Mouse (Mus musculus): Measurements from ENCODE around the gene Scrt2.
"Not testable (repeated sequence)": the region's sequence is repeated elsewhere in the genome, so short reads cannot be mapped to it uniquely, and the experiment has no call there.

Scrt2 gene

DNA sequence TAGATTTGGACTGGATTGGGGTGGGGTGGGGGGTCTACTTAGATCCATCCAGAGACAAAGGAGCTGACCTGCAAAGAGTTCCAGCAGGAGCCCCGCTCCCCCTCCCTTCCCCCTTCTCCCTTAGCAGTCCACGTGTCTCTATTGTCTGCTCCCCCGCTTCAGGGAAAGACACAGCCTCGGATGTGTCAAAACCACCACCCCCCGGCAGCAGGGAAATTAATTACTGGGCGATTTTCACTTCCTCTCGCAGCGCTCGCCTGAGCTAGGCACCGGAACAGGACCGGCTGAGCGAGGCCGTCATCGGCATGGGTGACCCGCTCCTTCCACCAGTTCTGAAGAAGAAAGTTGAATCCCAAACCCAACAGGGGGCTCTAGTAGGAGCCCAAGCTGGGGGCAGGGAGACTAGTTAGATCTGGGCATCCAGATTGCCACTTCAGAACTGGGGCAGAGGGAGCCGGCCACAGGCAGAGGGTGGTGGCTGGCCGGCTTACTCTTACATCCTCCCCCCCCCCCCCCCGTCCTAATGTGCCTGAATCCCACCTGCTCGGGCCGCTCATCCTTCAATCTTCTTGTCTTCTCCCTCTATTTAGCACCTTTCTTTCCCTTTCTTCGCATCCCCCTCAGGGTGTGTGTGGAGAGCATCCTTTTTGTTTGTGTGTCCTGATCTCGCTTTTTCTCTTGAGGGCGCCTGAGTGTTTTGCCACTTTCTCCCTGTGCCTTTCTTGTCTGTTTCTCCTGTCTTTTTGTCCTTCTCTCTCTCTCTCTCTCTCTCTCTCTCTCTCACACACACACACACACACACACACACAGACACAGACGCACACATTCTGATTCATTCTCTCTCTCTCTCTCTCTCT, at the start of gene Scrt2:
Scrt2 (plus strand) TSS at position 845 of the 857 bp plus-strand sequence.
- DNase-seq (ENCODE audit: low read depth, low spot score), result no peak

DNA sequence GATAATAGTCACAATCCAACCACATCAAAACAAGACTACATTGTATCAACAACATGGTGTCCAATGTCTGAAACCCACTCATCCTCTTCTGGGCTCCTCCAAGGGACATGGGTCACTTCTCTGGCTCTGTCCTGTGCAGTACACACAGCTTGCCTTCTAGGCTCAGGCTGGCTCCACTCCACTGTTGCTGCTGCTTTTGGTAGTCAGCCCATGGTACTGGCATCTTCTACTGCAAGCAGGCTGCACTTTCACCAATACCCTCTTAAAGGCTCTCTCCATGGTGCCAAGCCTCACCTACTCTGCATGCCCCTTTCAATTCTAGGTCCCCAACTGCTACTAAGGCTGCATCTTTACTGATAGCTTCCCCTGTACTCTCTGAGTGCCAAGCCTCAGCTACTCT, 41.2 kb upstream of the Scrt2 start:
- DNase-seq (ENCODE audit: low read depth, low spot score), result no peak

DNA sequence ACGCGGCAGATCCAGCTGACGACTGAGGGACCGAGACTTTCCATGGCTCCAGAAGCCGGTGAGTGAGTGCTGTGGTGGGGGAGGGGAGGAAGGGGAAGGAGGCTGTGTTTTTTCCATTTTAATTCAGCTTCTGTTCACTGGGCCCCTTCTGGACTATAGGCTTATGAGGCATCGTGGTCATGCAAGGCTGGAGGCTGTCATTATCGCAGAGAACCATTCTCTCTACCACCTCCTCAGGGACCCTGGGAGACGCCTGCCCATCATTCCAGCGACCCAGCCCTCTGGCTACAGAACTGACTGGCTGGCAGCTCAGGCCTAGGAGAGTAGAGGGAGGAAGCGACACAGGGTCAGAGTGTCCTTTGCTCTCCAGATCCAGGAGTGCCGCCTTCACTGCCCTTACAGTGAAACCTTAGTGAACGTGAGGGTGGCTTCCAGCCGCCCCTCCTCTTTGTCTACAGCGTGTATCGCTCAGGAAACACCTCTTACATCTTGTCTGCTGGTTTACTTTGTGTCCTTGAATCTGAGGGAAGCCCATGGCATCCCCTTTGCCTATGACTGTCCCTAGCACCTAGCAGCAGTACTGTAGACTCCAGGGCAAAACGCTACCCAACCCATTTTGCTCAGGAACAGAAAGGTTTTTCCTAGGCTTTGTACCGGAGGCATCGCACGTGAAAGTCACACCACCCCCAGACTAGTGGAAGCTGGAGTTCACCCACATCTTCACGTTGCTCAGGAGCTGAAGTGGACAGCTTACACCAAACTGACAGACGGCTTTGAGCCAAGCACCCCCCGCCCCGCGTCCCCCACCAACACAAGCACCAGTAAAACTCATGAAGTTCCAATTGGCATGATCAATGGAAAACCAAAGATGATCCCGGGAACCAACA, 34.0 kb upstream of the Scrt2 start:
- DNase-seq (ENCODE audit: low read depth, low spot score), result no peak

DNA sequence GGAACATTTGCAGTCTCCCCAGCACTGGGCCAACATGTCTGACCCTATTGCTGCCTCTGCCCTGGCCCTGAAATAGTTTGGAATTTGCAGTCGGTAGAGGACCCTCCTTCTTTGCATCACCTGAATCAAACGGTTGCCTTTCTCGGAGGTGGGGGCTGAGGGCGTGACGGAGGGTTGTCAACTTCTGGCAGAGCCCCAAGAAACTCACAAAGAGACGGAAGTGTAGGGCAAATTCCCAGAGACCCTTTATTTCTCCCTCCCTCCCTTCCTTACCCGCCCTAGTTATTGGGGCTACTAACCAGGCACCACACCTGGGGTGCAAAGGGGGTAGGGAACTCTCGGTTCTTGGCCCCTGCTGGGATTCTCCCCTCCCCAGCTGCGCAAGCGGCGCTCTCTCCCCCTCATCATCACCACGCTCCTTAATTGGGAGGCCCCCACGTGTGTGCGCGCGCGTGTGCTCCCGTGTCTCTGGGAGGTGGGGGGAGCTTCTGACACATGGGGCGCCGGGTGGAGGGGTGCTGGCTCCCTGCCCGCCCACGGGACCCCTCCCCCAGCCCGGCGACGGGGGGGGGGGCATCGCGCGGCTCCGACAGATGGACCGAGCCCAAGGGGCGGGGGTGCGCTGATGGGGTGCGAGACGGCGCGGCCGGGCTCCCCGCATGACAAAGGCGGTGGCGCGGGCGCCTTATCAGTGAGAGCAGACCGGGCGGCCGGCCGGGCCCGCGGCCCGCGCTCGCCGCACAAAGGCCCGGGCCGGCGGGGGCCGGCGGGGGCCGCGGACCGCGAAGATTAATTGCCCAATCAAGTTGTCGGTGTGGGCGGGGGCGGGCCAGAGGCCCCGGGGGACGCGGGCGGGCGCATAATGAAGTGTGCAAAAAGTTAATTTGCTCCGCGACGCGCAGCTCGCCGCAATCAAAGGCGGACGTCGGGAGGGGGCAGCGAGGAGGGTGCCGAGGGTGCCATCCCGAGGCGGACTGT, 33.0 kb upstream of the Scrt2 start:
- no peak for DNase-seq (ENCODE audit: low read depth, low spot score)

GRCm38 (mm10) chr2:152048981-152049441, 32.3 kb upstream of the Scrt2 start:
- DNase-seq (ENCODE audit: low read depth, low spot score), result peak; percentile 7

GRCm38 (mm10) chr2:152049611-152050270, 31.6 kb upstream of the Scrt2 start:
- DNase-seq (ENCODE audit: low read depth, low spot score), result no peak

GRCm38 (mm10) chr2:152050316-152050715, 31.0 kb upstream of the Scrt2 start:
- DNase-seq (ENCODE audit: low read depth, low spot score), result no peak

- DNase-seq (ENCODE audit: low read depth, low spot score), result no peak
Measured at GRCm38 (mm10) chr2:152051985-152052384, 29.3 kb upstream of the Scrt2 start.

DNA sequence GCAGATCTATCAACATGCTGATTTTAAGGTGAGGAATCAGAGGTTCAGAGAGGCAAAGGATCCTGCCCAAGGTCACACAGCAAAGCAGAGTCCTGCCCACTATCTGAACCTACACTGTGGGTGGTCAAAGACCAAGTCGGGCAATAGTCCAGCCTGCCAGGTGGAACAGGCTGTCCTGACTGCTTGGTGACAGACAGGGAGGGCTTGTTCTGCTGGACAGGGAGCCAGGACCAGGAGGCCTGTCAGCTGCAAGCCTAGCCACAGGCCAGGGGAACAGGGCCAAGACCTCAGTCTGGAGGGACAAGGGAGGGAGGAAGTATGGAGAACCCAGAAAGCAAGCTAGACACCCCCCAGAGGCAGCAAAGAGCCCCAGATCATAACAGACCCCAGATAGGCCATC, 25.9 kb upstream of the Scrt2 start:
- DNase-seq (ENCODE audit: low read depth, low spot score), result no peak

- no peak for DNase-seq (ENCODE audit: low read depth, low spot score)
Measured at GRCm38 (mm10) chr2:152056368-152057251, 24.7 kb upstream of the Scrt2 start.

- no peak for DNase-seq (ENCODE audit: low read depth, low spot score)
Measured at GRCm38 (mm10) chr2:152057252-152057563, 24.1 kb upstream of the Scrt2 start.

GRCm38 (mm10) chr2:152062817-152063216, 18.5 kb upstream of the Scrt2 start:
- DNase-seq (ENCODE audit: low read depth, low spot score), result not testable (repeated sequence)

DNA sequence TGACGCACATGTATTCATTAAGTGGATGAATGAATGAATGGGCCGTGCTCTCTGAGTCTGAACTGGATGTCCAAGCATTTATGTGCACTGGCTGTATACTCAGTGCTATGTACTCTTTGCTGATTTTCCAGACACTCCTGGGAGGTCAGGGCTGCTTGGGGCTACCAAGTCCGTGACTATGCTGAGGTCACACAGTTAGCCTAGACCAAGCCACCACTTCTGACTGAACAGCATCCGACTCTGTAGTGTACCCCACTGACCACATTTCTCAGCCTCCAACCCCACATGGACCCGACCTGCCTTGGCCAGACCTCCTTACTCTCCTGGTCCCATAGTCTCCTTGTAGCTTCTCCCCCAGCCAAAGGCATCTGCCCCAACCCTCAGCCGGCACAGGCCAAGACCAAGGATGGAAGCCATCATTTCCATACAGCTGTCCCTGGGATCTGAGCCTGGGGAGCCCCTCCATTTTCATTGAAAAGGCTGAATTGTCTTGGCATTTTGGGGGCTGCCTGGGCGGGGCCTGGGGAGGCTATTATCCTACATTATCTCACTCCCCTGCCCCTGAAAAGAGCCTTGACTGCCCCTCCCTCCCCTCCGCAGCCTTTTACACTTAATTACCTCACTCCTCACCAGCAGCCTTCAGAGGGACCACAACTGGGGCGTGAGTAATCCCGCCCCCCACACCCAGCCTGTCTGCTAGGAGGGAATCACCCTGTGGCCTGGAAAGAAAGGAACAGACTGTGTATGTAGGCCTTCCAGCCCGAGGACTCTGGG, 12.5 kb upstream of the Scrt2 start:
- no peak for DNase-seq (ENCODE audit: low read depth, low spot score)

GRCm38 (mm10) chr2:152069434-152069786, 11.9 kb upstream of the Scrt2 start:
- no peak for DNase-seq (ENCODE audit: low read depth, low spot score)

GRCm38 (mm10) chr2:152069941-152070340, 11.4 kb upstream of the Scrt2 start:
- no peak for DNase-seq (ENCODE audit: low read depth, low spot score)

DNA sequence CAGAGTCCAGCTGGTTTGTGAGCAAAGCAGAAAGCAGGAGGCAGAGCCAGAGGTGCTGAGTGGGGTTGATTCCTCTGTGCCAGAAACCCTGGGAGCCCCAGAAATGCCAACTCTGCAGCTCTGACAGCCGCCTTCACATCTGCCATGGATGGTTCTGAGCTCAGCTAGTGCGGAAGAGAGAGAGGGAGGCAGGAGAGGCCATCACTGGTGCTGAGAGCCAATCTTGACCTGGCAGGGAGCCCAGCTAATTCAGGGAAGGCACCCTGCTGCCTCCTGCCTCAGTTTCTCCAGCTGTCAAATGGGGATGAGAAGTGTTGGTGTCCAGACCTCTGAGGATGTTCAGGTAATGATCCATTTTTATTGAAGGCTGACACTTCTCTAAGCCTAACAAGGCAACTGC, 6.8 kb upstream of the Scrt2 start:
- no peak for DNase-seq (ENCODE audit: low read depth, low spot score)

DNA sequence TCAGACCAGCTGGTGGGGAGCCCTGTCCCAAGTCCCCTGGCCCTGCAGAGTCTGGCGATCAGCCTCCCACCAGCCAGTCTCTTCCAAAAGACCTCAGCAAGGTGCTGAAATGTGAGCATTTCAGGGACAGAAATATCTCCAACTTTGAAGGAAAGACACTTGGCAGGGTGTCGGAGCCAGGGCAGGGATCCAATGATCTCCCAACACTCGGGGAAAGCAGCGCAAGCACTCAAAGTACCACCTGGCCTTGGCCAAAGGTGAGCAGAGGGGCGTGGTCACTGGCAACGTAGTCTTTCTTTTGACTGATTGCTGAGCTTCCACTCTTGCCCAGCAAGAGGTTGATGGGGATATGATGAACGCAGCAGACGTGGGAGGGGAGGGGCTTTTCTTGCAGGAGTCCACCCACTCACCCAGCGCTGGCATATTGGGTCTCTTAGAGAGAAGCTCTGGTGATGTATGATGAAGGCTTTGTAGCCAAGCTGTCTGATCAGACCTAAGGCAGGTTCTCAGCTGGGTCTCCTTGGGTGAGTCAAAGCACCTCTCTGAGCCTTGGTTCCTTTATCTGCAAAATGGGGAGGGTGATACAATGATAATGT, 5.9 kb upstream of the Scrt2 start:
- DNase-seq (ENCODE audit: low read depth, low spot score), result no peak

DNA sequence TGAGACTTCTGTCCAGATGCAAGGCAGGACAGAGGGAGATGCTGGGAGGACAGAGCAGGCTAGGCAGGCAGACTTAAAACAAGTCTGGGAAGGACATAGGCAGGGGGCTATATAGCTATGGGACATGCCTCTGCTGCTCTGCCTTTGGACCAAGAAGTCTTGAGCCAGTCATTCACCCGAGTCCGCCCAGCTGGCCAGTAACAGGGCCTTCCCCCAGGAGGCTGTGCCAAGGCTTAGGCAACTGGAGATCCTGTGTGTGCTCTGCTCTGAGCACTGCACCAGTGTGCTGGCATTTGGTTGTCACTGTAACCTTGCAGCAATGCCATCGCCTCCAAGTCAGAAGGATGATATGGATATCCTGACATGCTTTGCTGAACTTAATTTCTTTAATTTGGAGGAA, 4.0 kb upstream of the Scrt2 start:
- DNase-seq (ENCODE audit: low read depth, low spot score), result no peak
